Mouse (Mus musculus) naive thymus-derived CD4-positive, alpha-beta T cell, adult 2 months (primary cell): ENCODE results near the gene Btf3.

Experiments
- DNase-seq: peaks from one replicate; pipeline ENCODE4 v3.0.0-alpha.2; 2011; ENCODE audit warnings: low read depth

Gene Btf3

GRCm38 (mm10) chr13:98316480-98317245 is at the start of gene Btf3:
Gene Btf3, minus strand, starts transcription at chr13:98317006.
- peak; percentile 94 for DNase-seq

DNA sequence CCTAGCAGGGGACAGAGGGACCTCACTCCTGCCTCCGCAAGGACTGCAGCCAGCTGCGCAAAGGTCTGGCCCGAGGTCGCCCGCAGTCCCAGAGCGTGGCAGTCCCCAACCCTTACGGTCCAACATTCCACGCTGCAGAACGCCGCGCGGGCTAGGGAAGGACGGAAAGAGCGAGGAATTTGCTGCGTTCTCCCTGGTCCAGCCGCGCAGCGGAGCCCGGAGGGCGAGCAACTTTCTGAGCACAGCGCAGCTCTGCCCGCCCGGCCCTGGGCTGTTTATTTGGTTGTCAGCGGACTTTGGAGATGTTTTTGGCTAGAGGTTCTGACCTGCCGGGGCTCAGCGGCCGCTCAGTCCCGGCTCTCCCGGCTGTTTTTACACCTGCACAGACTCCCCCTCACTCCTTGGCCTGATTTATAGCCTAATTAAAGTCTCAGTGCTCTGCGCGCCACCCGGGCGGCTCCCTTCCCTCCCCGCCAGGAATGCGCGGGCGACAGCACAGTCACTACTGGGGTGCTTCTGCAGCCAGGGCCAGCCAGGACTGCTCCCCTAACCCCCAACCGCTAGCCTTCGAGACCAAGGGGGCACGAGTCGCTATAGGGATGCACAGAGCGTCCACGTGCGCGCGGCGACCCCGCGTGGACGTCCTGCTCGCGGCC is 49.1 kb upstream of the Btf3 start:
- DNase-seq, result no peak

DNA sequence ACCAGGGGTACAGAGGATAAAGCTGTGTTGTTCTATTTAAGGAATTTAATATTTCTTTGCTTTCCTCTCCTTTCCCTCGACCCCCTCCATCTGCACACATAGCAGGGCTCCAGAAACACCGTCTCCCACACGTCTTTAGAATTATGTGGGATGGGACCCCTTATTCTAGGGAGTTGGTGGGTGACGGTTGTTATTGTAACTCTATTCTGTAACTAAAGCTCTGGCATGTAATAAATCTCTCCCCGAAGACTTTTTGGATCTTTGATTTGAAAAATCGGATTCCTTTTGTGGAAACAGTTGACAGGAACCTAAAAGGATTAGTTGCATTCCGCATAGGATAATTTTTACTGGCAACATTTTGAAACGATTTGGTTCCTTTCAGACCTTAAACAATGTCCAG is 48.3 kb upstream of the Btf3 start:
- DNase-seq, result no peak

DNA sequence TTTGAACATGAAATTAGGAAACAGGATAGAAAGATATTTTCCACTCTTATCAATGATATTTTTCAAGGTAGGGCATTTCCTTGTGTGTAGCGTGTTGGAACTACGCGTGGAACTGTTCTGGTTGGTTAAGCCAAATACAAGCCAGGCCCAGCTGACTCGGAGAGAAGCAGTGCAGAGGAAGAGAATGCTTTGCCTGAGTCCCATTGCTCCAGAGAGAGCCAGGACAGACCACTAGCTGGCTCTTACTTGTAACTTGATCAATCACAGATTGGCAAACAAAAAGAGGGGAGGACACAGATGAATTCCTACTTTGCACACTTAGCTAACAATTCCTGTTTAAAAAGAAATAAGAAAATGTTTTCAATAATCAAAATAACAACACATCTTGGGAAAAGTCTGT is 46.2 kb upstream of the Btf3 start:
- no peak for DNase-seq

- DNase-seq, result no peak
Measured at GRCm38 (mm10) chr13:98361161-98361560, 44.4 kb upstream of the Btf3 start.

DNA sequence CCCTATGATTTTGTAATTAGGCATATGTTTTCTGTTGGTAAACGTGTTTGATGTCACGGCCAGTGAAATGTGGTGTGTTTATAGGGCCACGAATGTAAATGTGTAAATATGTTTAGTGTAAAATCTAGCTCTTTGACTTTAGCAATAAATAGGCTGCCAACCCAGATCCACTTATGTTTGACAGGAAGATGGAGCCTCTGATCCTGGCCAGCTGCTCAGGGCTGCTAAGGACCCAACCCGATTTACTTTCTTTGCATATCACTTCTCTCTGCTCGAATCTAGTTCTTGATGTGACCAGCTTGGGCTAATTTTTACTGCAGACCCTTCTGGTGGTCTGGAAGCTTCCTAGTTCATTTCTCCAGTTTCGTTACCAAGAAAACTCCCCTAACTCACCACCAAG is 43.6 kb upstream of the Btf3 start:
- no peak for DNase-seq

- no peak for DNase-seq
Measured at GRCm38 (mm10) chr13:98359337-98359736, 42.5 kb upstream of the Btf3 start.

DNA sequence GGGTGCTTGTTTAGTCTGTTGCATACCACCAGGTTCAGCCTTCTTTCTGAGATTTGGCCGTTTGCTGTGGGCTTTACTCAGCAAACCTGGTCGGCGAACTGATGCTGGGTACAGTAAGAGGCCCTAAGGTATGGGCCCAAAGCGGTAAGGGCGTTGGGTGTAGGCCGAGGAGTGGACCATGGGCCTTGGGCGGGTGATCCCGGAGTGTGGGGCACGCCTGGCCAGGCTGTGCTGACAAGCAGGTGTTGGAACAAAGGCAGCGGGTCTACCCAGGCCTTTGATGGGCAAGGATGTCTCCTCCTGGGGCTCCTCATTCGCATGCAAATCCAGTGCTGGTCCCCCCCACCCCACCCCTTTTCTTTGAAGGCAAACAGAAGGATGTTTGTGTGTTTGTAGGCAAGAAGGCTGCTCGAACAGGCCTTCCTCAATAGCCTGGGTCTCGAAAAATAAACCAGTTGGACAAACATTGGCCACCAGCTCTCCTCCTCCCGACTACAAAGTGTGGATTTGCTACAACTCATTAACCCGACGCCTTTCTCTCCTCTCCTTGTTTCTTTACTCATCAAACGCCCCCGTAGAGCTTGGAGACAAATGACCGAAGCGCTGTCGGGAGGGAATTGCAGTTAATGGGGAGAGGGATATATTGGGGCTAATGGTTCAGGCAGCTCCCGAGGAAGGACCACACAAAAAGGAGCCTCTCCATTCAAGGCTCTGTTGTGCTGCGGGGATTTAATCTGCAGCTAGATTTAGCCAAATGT is 41.8 kb upstream of the Btf3 start:
- DNase-seq, result no peak

DNA sequence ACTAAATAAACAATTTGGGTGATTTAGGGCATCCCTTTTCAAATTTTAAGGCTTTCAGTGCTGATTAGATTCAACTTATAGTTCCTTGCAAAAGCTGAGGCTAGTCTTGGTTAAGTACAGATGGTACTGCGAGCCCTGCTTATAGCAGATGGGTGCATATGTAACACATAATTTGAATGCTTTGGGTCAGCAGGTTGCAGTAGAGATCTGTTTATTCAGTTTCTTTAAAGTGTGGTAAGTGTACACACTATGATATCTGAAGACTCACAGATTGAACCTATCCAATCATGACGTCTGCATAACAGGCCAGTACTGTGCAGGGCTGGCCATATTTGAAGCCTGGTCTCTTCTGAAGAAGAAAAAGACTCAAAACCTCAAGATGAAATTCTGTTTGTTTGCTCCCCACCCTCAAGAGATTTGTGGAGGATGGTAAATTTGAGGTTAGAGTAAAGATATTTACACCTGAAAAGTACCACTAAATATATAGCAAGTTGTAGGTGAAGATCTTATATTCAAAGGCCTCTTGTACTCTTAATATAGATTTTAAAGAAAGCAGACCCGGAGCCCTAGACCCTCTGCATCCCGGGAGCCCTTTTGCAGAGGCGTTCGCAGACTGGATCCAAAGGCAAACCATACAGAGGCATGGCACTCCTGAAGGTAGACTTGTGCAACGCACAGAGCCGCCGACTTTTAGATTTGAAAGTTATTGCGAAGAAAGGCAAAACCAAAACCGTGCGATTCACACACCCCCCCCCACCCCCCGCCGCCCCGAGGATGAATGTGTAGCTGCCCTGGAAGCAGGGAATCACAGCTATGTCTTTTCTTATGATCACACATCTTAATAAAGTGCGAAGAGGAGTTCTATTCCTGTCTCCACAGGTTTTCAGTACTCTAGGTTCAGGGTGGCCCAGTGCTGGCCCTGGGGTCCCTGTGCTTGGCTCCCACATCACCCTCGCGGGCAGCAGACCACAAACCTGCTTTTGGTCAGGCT is 40.9 kb upstream of the Btf3 start:
- DNase-seq, result no peak

DNA sequence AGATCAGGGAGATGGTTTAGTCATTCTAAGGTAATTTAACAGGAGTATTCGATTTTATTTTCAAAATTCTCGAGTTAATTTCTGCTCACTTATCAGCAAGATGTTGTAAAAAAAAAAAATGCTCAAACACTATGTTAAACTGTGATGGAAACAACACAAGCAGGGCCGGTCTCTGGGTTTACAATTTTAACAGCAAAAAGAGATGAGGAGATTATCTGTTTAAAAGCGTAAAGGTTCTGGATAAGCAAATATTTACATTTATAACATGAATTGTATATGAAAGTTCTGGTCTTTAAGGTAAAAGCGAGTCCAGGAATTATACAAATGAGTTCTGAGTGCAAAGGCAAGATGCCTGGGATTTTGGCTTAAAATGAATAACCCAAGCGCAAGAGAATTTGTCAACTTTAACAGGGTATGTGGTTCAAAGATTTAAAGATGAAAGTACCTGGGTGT is 40.2 kb upstream of the Btf3 start:
- no peak for DNase-seq

DNA sequence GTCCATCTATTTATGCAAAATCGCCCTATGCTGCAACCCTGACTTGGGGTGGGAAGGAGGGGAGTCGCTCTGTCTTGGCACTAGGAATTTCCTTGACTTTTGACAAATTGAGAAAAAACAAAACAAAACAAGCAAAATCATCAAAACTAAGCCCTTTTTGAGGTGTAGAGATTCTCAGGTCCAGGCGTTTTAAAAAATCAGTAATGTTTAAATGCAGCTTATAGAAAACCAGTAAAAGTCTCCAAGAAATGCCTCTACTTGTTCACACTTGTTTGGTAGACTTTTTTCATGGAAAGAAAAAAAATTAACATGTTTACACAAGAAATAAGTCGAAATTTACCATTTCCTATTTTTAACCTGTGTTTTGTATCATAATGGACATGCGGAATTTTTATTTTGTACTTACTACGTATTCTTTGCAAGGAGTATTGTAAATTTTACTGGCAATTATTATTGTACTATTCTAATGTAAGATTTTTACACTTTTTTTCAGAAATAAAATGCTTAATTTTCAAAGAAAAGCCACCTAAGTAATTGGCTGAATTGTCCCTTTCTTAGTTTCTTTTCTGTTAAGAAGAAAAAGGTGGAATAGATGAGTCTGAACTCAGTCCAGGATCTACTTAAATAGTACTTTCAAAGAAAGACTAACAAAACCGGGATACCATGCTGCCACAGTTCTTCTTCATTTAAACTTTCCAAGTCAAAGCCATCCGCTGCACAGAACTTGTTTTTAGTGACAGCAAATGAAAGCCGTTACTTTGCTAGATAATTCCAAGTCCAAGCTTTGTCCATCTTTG is 39.6 kb upstream of the Btf3 start:
- DNase-seq, result no peak

DNA sequence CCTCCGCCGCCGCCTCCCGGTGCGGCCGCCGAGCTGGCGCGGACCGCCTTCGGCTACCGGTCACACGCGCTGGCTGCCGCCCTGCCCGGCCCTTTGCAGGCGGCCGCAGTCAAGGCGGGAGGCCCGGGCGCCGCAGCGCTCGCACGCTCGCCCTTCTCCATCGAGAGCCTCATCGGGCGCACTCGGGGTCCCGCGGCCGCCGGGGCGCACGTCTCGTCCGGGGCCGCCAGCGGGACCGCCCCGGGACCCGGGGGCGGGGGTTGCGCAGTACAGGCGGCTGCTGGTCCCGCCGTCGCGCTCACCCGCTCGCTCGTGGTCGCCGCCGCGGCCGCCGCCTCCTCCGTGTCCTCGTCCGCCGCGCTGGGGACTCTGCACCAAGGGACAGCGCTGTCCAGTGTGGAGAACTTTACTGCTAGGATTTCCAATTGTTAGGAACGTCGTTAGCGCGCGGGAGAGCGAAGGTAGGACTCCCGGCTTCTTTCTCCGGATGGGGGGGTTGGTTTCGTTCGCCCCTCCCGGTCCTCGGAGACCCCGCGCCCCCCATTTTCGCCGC is 38.8 kb upstream of the Btf3 start:
- DNase-seq, result no peak

DNA sequence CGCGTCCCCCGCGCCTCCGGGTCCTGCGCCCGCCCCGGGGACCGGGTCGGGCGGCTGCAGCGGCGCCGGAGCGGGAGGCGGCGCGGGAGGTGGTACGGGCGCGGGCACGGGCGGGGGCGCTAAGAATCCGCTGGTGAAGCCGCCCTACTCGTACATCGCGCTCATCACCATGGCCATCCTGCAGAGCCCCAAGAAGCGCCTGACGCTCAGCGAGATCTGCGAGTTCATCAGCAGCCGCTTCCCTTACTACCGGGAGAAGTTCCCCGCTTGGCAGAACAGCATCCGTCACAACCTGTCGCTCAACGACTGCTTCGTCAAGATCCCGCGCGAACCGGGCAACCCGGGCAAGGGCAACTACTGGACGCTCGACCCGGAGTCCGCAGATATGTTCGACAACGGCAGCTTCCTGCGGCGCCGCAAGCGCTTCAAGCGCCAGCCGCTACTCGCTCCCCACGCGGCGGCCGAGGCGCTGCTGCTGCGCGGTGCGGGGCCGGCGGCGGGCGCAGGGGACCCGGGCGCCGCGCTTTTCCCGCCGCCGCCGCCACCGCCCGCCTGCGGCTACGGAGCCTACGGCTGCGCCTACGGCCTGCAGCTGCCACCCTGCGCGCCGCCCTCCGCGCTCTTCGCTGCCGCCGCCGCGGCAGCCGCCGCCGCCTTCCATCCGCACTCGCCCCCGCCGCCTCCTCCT is 38.2 kb upstream of the Btf3 start:
- no peak for DNase-seq

DNA sequence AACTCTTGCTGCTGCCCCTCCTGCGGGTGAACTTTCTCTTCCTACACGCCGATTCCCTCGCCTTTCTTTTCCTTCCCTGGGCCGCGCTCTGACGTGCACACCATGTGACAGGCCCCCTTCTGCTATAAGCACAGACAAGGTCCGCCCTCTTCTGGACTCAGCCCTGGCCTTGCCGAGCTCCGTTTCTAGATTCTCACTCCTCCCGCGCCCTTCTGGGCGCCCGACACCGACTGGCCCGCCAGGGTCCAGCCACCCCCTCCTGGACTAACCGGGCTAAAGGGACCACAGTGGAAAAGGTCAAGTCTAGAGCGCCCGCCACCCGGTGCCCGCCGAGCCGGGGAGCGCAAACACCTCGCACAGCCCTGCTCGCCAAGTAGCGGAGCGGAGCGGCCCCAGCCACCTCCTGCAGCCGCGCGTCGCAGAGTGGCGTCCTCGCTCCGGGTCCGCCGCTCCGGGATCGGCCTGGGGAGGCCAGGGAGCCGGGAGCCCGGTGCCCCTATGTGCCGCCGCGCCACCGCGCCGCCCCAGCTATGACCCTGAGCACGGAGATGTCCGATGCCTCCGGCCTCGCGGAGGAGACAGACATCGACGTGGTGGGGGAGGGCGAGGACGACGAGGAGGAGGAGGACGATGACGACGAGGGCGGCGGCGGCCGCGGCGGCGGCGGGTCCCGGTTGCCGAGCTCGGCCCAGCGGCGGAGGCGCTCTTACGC is 37.4 kb upstream of the Btf3 start, which contains the start of gene Foxd1:
Foxd1 (plus strand) TSS at position 153 of the 712 bp plus-strand sequence.
- no peak for DNase-seq

- no peak for DNase-seq
Measured at GRCm38 (mm10) chr13:98353709-98354089, 36.9 kb upstream of the Btf3 start.

DNA sequence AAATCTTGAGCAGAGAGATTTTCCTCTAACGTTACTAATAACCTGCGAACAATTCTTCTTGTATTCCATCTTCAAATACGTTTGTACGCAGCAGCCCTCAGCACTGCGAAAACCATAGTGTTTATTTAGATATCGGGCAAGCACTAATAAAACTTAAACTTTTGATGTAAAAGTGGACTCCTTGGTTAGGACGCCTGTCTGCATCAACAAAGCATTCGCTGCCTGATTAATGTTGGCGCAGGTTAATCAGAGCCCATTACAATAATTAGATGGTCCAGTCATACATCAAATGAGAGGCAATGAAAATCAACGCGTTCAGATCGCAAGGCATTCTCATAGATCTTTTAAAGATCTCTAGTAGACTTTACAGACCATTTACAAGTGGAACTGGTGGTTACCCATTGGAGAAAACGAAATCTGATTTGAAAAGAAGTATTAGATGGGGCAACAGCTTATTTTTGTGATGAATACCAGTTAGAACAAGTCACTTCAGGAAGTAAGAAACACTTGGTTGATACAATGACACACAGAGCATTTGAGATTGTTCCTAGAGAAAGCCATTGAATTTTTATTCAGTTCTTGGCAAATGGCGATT is 35.7 kb upstream of the Btf3 start:
- no peak for DNase-seq

- DNase-seq, result no peak
Measured at GRCm38 (mm10) chr13:98351527-98351926, 34.7 kb upstream of the Btf3 start.

GRCm38 (mm10) chr13:98349491-98349890 is 32.7 kb upstream of the Btf3 start:
- no peak for DNase-seq

GRCm38 (mm10) chr13:98340506-98340905 is 23.7 kb upstream of the Btf3 start:
- DNase-seq, result no peak
